Mouse (Mus musculus) 416B (cell line): ENCODE results near the gene Wdr83os.

Experiments used
- DNase-seq: peaks from one replicate; pipeline ENCODE4 v3.0.0; 2011; ENCODE audit warnings: low read depth

The Wdr83os gene

DNA sequence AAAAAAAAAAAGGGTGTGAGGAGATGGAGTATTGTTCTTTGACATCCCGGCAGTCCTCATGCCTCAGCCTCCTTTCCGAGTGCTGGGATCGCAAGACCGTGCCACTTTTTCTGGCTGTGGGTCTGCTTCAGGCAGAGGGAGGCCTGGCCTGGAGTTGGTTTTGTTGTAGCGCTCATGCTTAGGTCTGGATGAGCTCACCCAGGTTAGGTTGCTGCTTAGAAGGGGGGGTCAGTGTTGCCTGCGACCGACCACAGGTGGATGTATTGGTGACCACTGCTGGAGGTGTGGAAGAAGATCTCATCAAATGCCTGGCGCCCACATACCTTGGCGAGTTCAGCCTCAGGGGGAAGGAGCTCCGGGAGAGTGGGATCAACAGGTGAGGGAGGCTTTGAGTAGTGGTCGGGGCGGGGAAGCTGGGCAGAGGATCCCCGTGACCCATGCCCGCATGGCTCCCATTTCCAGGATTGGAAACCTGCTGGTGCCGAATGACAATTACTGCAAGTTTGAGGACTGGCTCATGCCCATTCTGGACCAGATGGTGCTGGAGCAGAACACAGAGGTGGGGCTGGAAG is 7.4 kb upstream of the Wdr83os start:
- no peak for DNase-seq

DNA sequence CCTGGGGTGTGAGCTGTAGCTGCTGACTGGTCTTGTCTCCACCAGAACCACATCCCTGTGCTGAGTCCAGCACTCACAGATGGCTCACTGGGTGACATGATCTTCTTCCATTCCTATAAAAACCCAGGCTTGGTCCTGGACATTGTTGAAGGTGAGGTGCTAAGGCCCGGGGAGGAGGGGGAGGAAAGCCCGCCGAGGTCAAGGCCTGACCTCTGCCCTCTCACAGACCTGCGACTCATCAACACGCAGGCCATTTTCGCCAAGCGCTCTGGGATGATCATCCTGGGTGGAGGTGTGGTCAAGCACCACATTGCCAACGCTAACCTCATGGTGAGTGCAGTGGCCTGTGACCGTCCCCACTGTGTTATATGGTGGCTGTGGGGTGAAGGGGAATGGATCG is 6.4 kb upstream of the Wdr83os start:
- DNase-seq = no peak

GRCm38 (mm10) chr8:85074617-85075016 is 5.9 kb upstream of the Wdr83os start:
- DNase-seq = no peak

- DNase-seq = no peak
These were observed 4.5 kb upstream of the Wdr83os start for GRCm38 (mm10) chr8:85076001-85076400.

DNA sequence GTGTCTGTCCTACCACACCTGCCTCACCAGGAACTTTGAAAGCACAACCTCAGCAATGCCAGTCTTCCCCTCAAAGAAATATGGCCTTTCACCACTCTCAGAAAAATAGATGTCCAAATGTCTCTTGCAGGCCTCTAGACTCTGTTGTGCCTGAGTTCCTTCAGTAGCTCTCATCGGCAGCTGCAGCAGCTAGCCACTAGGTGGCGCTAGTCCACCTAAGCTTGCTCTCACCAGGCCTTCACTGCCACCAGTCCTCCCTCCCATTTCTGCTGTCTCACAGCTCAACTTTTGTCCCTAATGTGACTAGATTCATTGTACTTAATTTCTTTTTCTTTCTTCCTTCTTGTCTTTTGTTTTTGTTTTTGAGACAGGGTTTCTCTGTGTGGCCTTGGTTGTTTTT is 3.5 kb upstream of the Wdr83os start:
- peak; percentile 89 for DNase-seq

GRCm38 (mm10) chr8:85080214-85080531 is 367 bp upstream of the Wdr83os start:
- DNase-seq = no peak

GRCm38 (mm10) chr8:85081216-85081555 is 646 bp downstream of the Wdr83os start, which contains the start of gene Wdr83:
Wdr83 (minus strand) TSS chr8:85081306.
- DNase-seq = peak; percentile 94

GRCm38 (mm10) chr8:85082169-85082568 is 1.6 kb downstream of the Wdr83os start:
- DNase-seq = peak; percentile 79

- peak; percentile 94 for DNase-seq
These were observed 2.7 kb downstream of the Wdr83os start, which contains the start of gene Man2b1 for GRCm38 (mm10) chr8:85083108-85083813. Man2b1 (plus strand) TSS chr8:85083270.

- peak; percentile 66 for DNase-seq
These were observed 4.1 kb downstream of the Wdr83os start for GRCm38 (mm10) chr8:85084633-85085032.

- peak; percentile 46 for DNase-seq
These were observed 5.7 kb downstream of the Wdr83os start for GRCm38 (mm10) chr8:85086238-85086637.

GRCm38 (mm10) chr8:85088771-85089170 is 8.2 kb downstream of the Wdr83os start:
- DNase-seq = no peak

DNA sequence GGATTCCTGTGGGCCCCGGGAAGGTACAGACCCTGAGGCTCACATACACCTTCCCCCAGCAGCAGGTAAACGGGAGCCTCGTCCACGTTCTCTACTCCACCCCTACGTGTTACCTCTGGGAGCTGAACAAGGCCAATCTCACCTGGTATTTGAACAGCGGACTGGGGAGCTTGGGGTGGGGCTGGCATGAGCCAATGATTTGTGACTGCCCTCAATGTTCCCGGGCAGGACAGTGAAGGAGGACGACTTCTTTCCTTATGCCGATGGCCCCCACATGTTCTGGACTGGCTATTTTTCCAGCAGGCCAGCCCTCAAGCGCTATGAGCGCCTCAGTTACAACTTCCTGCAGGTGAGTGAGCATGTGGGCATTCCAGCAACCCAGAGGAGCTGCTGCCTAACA is 10.3 kb downstream of the Wdr83os start:
- DNase-seq = no peak

DNA sequence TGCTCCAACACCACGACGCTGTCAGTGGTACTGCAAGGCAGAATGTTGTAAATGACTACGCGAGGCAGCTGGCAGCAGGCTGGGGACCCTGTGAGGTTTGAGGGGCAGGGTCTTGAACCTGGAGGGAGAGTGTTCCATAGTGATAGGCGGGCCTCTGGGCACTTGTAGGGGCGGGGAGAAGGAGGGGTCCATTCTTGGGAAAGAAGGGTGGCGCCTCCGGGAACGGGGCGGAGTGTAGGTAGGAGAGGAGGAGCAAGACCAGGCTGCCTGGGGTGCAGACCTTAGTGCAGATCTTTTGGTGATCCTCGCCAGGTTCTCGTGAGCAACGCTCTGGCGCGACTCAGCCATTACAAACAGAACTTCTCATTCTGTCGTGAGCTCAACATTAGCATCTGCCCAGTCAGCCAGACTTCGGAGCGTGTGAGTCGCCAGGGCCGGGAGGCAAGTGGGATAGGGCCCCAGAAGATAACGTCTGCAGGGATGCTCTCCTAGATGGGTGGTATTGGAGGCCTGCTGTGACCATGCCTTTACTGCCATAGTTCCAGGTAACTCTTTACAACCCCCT is 11.1 kb downstream of the Wdr83os start:
- DNase-seq = no peak

DNA sequence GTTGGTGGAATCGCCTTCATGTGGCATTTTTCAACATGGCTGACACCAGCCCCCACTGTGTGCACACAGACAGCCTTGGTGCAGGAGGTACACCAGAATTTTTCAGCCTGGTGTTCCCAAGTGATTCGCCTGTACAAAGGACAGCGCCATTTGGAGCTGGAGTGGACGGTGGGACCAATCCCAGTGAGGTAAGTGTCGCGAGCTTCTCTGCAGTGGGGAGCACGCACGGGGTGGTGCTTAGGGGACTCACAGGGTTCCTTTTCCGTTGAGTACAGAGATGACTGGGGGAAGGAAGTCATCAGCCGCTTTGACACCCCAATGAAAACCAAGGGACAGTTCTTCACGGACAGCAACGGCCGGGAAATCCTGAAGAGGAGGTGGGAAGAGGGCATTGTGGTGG is 14.5 kb downstream of the Wdr83os start:
- DNase-seq = no peak

- no peak for DNase-seq
These were observed 15.0 kb downstream of the Wdr83os start for GRCm38 (mm10) chr8:85095566-85095965.

- DNase-seq = no peak
These were observed 15.7 kb downstream of the Wdr83os start for GRCm38 (mm10) chr8:85096196-85096595.

GRCm38 (mm10) chr8:85096850-85097249 is 16.3 kb downstream of the Wdr83os start:
- no peak for DNase-seq

- no peak for DNase-seq
These were observed 19.6 kb downstream of the Wdr83os start for GRCm38 (mm10) chr8:85100076-85100665.

- no peak for DNase-seq
These were observed 32.7 kb downstream of the Wdr83os start for GRCm38 (mm10) chr8:85113241-85113640.

DNA sequence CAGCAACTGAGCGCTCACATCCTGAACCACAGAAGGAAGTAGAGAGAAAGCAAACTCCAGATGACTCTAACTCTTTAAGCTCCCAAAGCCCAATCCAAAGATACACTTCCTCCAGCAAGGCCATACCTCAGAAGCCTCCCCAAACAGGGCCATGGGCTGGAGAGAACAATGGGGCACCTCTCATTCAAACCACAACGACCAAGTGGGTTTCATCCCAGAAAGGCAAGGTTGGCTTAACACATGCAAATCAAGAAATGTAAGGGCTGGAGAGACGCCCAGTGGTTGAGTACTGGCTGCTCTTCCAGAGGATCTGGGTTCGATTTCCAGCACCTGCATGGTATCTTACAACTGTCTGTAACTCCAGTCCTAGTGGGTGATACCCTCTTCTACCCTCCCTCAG is 35.0 kb downstream of the Wdr83os start:
- DNase-seq = no peak

DNA sequence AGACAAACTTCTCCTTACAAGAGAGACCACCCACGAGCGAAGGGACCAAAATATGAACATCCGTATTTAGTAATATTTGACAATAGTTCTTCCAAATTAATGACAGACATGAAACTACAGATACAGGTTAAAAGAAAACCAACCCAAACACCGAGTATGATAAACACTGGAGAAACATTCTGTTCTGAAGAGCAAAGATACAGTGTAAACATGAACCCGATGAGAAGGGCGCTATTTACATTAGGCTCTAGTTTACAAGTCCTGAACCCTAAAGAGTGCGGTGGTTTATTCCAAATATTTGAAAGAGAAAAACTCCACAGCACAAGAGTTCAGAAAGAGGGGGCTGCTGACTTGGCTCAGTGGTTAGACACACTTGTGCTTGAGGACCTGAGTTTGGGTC is 36.4 kb downstream of the Wdr83os start:
- no peak for DNase-seq
